Mouse (Mus musculus) layer of hippocampus, postnatal 14 days (tissue): Measurements from ENCODE around the gene Clec2e. TPM values are rescaled to one million over a fixed set of nuclear protein-coding genes. Genes with fewer than 3 reads are reported as not detected.
"Not testable (repeated sequence)": the region's sequence is repeated elsewhere in the genome, so short reads cannot be mapped to it uniquely, and the experiment has no call there.

ENCODE experiments used
- DNase-seq, 2 experiments: peaks; one replicate each; pipeline ENCODE4 v3.0.0; 2021 to 2022; ENCODE audit warnings: low spot score in 2 of 2, mixed read lengths in 1 of 2
- long read RNA-seq, 2 experiments: library from polyadenylated mRNA; stranded (forward); transcript quantifications; one replicate each; pipeline ENCODE4 v2.0.0; 2021
- total RNA-seq, 2 experiments: library from RNA; stranded (reverse); gene quantifications; 2 replicates each; pipeline ENCODE4 v1.2.3; 2021

Clec2e gene
- not detected for total RNA-seq
- long read RNA-seq, experiment 1 = 0 reads
- long read RNA-seq, experiment 2 = 0 reads

- DNase-seq = not testable (repeated sequence)
Measured at GRCm38 (mm10) chr6:129100794-129101193, at the start of gene Clec2e. TSS of gene Clec2e (minus strand) at chr6:129100913.

GRCm38 (mm10) chr6:129146812-129147211, 46.1 kb upstream of the Clec2e start:
- peak in 1 of 2 experiments; percentile 4 for DNase-seq

GRCm38 (mm10) chr6:129132604-129133341, 32.1 kb upstream of the Clec2e start:
- DNase-seq = no peak

- DNase-seq = no peak
Measured at GRCm38 (mm10) chr6:129126861-129127260, 26.1 kb upstream of the Clec2e start.

- DNase-seq = not testable (repeated sequence)
Measured at GRCm38 (mm10) chr6:129124531-129124930, 23.8 kb upstream of the Clec2e start.

GRCm38 (mm10) chr6:129116223-129116622, 15.5 kb upstream of the Clec2e start:
- no peak for DNase-seq

GRCm38 (mm10) chr6:129114237-129114636, 13.5 kb upstream of the Clec2e start:
- not testable (repeated sequence) for DNase-seq

GRCm38 (mm10) chr6:129113769-129114168, 13.1 kb upstream of the Clec2e start:
- no peak for DNase-seq

GRCm38 (mm10) chr6:129113030-129113673, 12.4 kb upstream of the Clec2e start:
- DNase-seq = no peak

- DNase-seq = no peak
Measured at GRCm38 (mm10) chr6:129112526-129112925, 11.8 kb upstream of the Clec2e start.

GRCm38 (mm10) chr6:129107916-129108315, 7.2 kb upstream of the Clec2e start:
- no peak for DNase-seq

- no peak for DNase-seq
Measured at GRCm38 (mm10) chr6:129102858-129103555, 2.3 kb upstream of the Clec2e start.

- DNase-seq = no peak
Measured at GRCm38 (mm10) chr6:129101604-129102003, 891 bp upstream of the Clec2e start.

- no peak for DNase-seq
Measured at GRCm38 (mm10) chr6:129097929-129098328, 2.8 kb downstream of the Clec2e start.

- peak in 1 of 2 experiments; percentile 29 for DNase-seq
Measured at GRCm38 (mm10) chr6:129095166-129095565, 5.5 kb downstream of the Clec2e start.

- DNase-seq = not testable (repeated sequence)
Measured at GRCm38 (mm10) chr6:129088596-129088995, 12.1 kb downstream of the Clec2e start.

- DNase-seq = peak in 1 of 2 experiments; percentile 45
Measured at GRCm38 (mm10) chr6:129088161-129088560, 12.6 kb downstream of the Clec2e start.

GRCm38 (mm10) chr6:129086031-129086430, 14.7 kb downstream of the Clec2e start:
- DNase-seq = not testable (repeated sequence)

- no peak for DNase-seq
Measured at GRCm38 (mm10) chr6:129085098-129085497, 15.6 kb downstream of the Clec2e start.

- DNase-seq = peak; percentile 22 to 68
Measured at GRCm38 (mm10) chr6:129066986-129067385, 33.7 kb downstream of the Clec2e start.

GRCm38 (mm10) chr6:129066530-129066929, 34.2 kb downstream of the Clec2e start:
- no peak for DNase-seq

- no peak for DNase-seq
Measured at GRCm38 (mm10) chr6:129065857-129066256, 34.9 kb downstream of the Clec2e start.
